Mouse (Mus musculus) kidney, embryonic 16.5 days (tissue): ENCODE measurements around the gene Slc9b1. TPM values are rescaled to one million over a fixed set of nuclear protein-coding genes. Genes with fewer than 3 reads are reported as not detected.

ENCODE experiments used
- ATAC-seq: fragments of 200-750 bp; cut with Nextera tagmentation; 2 replicates; pipeline ENCODE4 v1.8.0; 2017; ENCODE audit warnings: moderate TSS enrichment; ENCODE audit not compliant: low FRiP score, low TSS enrichment
- H3K27ac ChIP-seq: fragments of 300-500 bp; sonication (generic); 2 replicates; pipeline ENCODE4 v1.5.1; 2014; ENCODE audit warnings: low read length
- H3K27me3 ChIP-seq: fragments of 300-500 bp; sonication (generic); 2 replicates; pipeline ENCODE4 v1.6.1; 2014; ENCODE audit warnings: low read length, control low read depth, mixed read lengths; ENCODE audit not compliant: insufficient read depth
- H3K36me3 ChIP-seq: fragments of 300-500 bp; sonication (generic); 2 replicates; pipeline ENCODE4 v1.6.1; 2014; ENCODE audit warnings: low read length, control low read depth, mixed read lengths; ENCODE audit not compliant: insufficient read depth
- H3K4me1 ChIP-seq: fragments of 300-500 bp; sonication (generic); 2 replicates; pipeline ENCODE4 v1.6.1; 2014; ENCODE audit warnings: low read length, control low read depth, mixed read lengths; ENCODE audit not compliant: insufficient read depth
- H3K4me2 ChIP-seq: fragments of 300-500 bp; sonication (generic); replicated peaks from 2 replicates; pipeline ENCODE4 v1.6.1; 2014; ENCODE audit warnings: low read depth, low read length
- H3K4me3 ChIP-seq: fragments of 300-500 bp; sonication (generic); 2 replicates; pipeline ENCODE4 v1.5.1; 2014; ENCODE audit warnings: mild to moderate bottlenecking, low read length
- H3K9ac ChIP-seq: fragments of 300-500 bp; sonication (generic); replicated peaks from 2 replicates; pipeline ENCODE4 v1.6.1; 2014; ENCODE audit warnings: low read length
- H3K9me3 ChIP-seq: fragments of 300-500 bp; sonication (generic); 2 replicates; pipeline ENCODE4 v1.6.1; 2016; ENCODE audit warnings: low read length, control low read depth
- WGBS: fragments of 180-500 bp; shearing (Covaris S2); extraction: QIAGEN DNeasy Blood & Tissue Kit; methylation state at CpG from one replicate; pipeline ENCODE4 v1.1.7; 2014; 5-methylcytosine and 5-hydroxymethylcytosine counted together
- polyA plus RNA-seq: library from polyadenylated mRNA; unstranded; fragments of >200 nt; fragmentation: Nextera tagmentation; extraction: Ambion mirVana; gene quantifications from 2 replicates; pipeline ENCODE4 v1.2.1, GENCODE M21; 2015

Slc9b1 gene
- polyA plus RNA-seq, 1 experiment from 2014 or later = 0.44 TPM

DNA sequence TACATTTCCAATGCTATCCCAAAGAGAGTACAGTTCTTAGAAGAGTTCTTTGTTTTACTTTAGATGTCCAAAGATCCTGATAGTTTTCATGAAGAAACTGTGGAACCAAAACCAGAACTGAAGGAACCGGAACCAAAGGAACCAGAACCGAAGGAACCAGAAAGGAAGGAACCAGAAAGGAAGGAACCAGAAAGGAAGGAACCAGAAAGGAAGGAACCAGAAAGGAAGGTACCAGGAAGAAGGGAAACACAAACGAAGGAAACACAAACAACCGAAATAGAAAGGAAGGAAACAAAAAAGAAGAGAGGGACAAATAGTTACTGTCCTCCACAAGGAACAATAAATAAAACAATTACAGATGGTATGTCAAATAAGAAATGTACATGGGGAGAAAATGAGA, 9.6 kb downstream of the Slc9b1 start:
- Histone ChIP-seq H3K9ac (no peak overlapping the region), H3K27ac (no peak overlapping the region), H3K36me3 (no peaks in the 10 kb centered on the region), H3K27me3 (no peaks in the 10 kb centered on the region), H3K9me3 (no peaks in the 10 kb centered on the region), H3K4me3 (no peak overlapping the region), H3K4me1 (no peaks in the 10 kb centered on the region), H3K4me2 (no peak overlapping the region)
- WGBS = 81% methylated on average over 4 of the region's 4 CpGs
- ATAC-seq = no peak

GRCm38 (mm10) chr3:135375836-135376235, 28.0 kb downstream of the Slc9b1 start:
- no peaks in the 10 kb centered on the region for H3K9me3 ChIP-seq
- no peak overlapping the region for H3K4me2 ChIP-seq
- no peaks in the 10 kb centered on the region for H3K27me3 ChIP-seq
- ATAC-seq = no peak
- H3K36me3 ChIP-seq = no peaks in the 10 kb centered on the region
- WGBS = 83% methylated on average over 3 of the region's 3 CpGs
- H3K4me3 ChIP-seq = no peak overlapping the region
- no peak overlapping the region for H3K9ac ChIP-seq
- H3K27ac ChIP-seq = no peak overlapping the region
- H3K4me1 ChIP-seq = no peaks in the 10 kb centered on the region

DNA sequence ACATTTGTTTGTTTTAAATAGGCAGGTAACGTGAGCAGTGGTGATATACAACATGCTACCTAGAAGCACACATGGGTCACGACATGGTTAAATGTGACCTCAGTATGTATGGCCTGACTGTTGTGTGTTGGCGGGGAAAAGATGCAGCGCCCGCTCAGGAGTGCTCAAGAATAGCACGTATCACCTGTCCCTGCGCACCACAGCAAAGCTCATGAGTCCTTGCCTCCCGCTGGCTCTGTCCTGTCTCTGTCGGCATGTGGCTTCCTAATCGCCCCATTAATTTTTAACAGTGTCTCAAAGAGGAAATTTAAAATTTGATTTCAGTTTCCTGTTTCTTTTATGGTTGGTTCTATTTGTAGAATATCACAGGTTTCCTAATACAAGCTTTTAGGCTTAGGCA, 29.6 kb downstream of the Slc9b1 start:
- WGBS = 62% methylated on average over 10 of the region's 10 CpGs
- ATAC-seq = no peak
- no peaks in the 10 kb centered on the region for H3K36me3 ChIP-seq
- H3K27me3 ChIP-seq = no peaks in the 10 kb centered on the region
- H3K27ac ChIP-seq = no peak overlapping the region
- H3K4me3 ChIP-seq = no peak overlapping the region
- no peak overlapping the region for H3K9ac ChIP-seq
- no peaks in the 10 kb centered on the region for H3K9me3 ChIP-seq
- H3K4me1 ChIP-seq = no peaks in the 10 kb centered on the region
- no peak overlapping the region for H3K4me2 ChIP-seq

- no peak overlapping the region for H3K9ac ChIP-seq
- no peaks in the 10 kb centered on the region for H3K4me1 ChIP-seq
- no peak overlapping the region for H3K27ac ChIP-seq
- no peak for ATAC-seq
- WGBS = 93% methylated on average over 4 of the region's 4 CpGs
- H3K9me3 ChIP-seq = no peaks in the 10 kb centered on the region
- H3K27me3 ChIP-seq = no peaks in the 10 kb centered on the region
- H3K36me3 ChIP-seq = no peaks in the 10 kb centered on the region
- H3K4me2 ChIP-seq = no peak overlapping the region
- H3K4me3 ChIP-seq = no peak overlapping the region
Observed at GRCm38 (mm10) chr3:135379868-135380267, 32.0 kb downstream of the Slc9b1 start.

DNA sequence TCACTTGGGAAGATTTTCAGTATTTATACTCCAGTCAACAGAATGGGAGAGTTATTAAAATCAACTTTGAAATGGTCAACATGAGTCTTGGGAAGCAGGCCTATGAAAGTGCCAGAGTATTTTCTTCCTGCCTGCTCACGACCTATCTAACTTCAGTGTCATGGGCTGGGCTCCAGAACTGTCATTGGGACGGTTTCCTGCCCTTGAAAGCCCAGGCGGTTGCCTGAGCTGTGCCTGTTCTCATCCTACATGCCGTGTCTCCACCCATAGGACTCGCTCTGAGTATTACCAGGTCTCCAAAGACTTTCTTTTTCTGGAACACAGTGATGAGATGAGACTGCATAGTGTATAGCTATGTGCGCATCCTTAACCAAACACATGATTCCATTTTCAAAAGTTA, 45.4 kb downstream of the Slc9b1 start:
- H3K9ac ChIP-seq = no peak overlapping the region
- no peaks in the 10 kb centered on the region for H3K36me3 ChIP-seq
- no peak for ATAC-seq
- no peak overlapping the region for H3K27ac ChIP-seq
- no peaks in the 10 kb centered on the region for H3K27me3 ChIP-seq
- WGBS = 64% methylated on average over 6 of the region's 6 CpGs
- no peaks in the 10 kb centered on the region for H3K9me3 ChIP-seq
- no peak overlapping the region for H3K4me2 ChIP-seq
- H3K4me1 ChIP-seq = peaks cover 10% of the 10 kb centered on the region; the same call in 1 of the 2 replicates
- no peak overlapping the region for H3K4me3 ChIP-seq

GRCm38 (mm10) chr3:135395085-135395484, 47.3 kb downstream of the Slc9b1 start:
- Histone ChIP-seq H3K4me1 (peaks cover 10% of the 10 kb centered on the region; the same call in 1 of the 2 replicates), H3K4me3 (no peak overlapping the region), H3K9me3 (no peaks in the 10 kb centered on the region), H3K27ac (no peak overlapping the region), H3K27me3 (no peaks in the 10 kb centered on the region), H3K36me3 (no peaks in the 10 kb centered on the region), H3K4me2 (no peak overlapping the region), H3K9ac (no peak overlapping the region)
- no peak for ATAC-seq
- 71% methylated on average over 5 of the region's 5 CpGs for WGBS

- no peak; the same call in 1 of the 2 replicates for ATAC-seq
- Histone ChIP-seq H3K4me2 (no peak overlapping the region), H3K9me3 (no peaks in the 10 kb centered on the region), H3K36me3 (no peaks in the 10 kb centered on the region), H3K4me3 (no peak overlapping the region), H3K27ac (no peak overlapping the region), H3K9ac (no peak overlapping the region), H3K4me1 (peaks cover 10% of the 10 kb centered on the region; the same call in 1 of the 2 replicates), H3K27me3 (no peaks in the 10 kb centered on the region)
- WGBS = 14% methylated on average over 6 of the region's 6 CpGs
Observed at GRCm38 (mm10) chr3:135396081-135396480, 48.3 kb downstream of the Slc9b1 start.

DNA sequence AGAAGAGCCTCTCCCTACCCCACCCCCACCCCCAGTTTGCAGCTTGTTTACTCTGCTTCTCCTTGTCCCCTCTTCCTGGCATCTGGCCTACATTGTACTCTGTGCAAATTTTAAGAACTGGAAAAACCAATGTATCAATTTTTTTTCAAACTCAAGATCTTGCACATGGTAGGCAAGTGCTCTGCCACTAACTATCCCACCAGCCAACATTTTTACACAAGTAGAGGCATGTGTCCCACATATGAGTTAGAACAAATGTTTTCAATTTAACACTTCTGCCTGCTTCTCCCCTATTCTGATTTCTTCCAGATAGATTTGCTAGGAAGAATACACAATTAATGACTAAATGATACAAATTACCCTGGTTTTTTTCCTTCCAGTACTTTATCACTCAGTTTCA, 49.3 kb downstream of the Slc9b1 start:
- H3K4me2 ChIP-seq = no peak overlapping the region
- ATAC-seq = no peak
- peaks cover 10% of the 10 kb centered on the region; the same call in 1 of the 2 replicates for H3K4me1 ChIP-seq
- H3K27me3 ChIP-seq = no peaks in the 10 kb centered on the region
- H3K27ac ChIP-seq = no peak overlapping the region
- H3K4me3 ChIP-seq = no peak overlapping the region
- no peaks in the 10 kb centered on the region for H3K36me3 ChIP-seq
- H3K9me3 ChIP-seq = no peaks in the 10 kb centered on the region
- no peak overlapping the region for H3K9ac ChIP-seq

- H3K36me3 ChIP-seq = peaks cover 9% of the 10 kb centered on the region; the same call in 1 of the 2 replicates
- ATAC-seq = peak; percentile 82; the same call in 1 of the 2 replicates
- 8% methylated on average over 10 of the region's 10 CpGs for WGBS
- no peaks in the 10 kb centered on the region for H3K9me3 ChIP-seq
- no peaks in the 10 kb centered on the region for H3K27me3 ChIP-seq
- no peak overlapping the region for H3K9ac ChIP-seq
- H3K27ac ChIP-seq = no peak overlapping the region
- no peak overlapping the region; the same call in 1 of the 2 replicates for H3K4me2 ChIP-seq
- no peak overlapping the region for H3K4me3 ChIP-seq
- no peaks in the 10 kb centered on the region for H3K4me1 ChIP-seq
Observed at GRCm38 (mm10) chr3:135402201-135402658, 54.4 kb downstream of the Slc9b1 start.

DNA sequence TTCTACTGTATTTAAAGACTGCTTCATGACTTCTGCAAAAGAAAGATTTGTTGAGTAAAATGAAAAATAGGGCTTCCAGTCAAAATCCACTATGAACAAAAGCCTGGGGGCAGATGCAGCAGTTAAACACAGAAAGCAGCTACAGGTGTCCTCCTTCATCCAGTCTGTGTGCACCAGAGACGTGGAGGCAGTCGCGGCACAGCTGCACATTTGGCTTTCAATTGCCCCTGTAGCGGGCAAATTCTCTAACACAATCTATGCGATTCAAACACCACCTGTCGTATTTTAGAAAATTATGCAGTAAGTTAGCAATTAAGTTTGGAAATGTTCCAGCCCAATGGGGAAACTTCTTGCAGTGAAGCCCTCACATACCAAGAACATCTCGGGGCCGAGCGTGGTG, 55.4 kb downstream of the Slc9b1 start:
- Histone ChIP-seq H3K4me3 (no peak overlapping the region), H3K27ac (no peak overlapping the region), H3K36me3 (peaks cover 10% of the 10 kb centered on the region; the same call in 1 of the 2 replicates), H3K27me3 (no peaks in the 10 kb centered on the region), H3K9ac (no peak overlapping the region), H3K4me1 (no peaks in the 10 kb centered on the region), H3K4me2 (no peak overlapping the region), H3K9me3 (no peaks in the 10 kb centered on the region)
- ATAC-seq = no peak
- 88% methylated on average over 9 of the region's 9 CpGs for WGBS
